Comparison of ENCODE assay signal across 9 mouse cellular contexts in the genomic region with DNA sequence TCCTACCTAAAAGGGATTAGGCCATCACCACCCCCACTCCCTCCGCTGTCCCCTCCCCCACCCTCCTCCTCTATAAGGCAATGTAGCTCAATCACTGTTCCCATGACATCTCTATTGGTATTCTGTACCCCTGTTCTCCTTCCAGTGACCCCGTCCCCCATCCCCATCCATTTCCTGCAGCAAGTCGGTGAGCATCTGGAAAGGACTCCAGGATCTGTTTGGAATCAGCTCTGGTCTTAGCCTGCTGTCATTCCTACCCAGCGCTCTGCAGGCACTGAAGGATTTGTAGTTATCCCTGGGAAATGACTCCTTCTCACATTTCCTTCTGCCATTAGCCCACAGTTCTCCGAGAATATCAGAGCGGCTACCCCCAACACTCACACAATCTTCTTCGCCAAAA. TPM values are rescaled to one million over a fixed set of nuclear protein-coding genes. Genes with fewer than 3 reads are reported as not detected.
DNase-seq lines count a peak whose midpoint lies in the region; ATAC-seq and TF ChIP-seq lines count a peak whose summit lies in the region.
"Had no signal": no experiment of that assay in that cellular context is flagged by ENCODE, and none has a peak within 500 bp of the region (broad histone marks: within the 10 kb centered on the region; RNA-seq: fewer than 3 reads in every experiment).

No protein-coding gene starts in this region.

- no peak for TF ChIP-seq POLR2A in cortical plate, adult 2 months (IDR thresholded peaks at IDR 0.05; ENCODE audit: extremely low read depth, insufficient read depth, low read length)

- no peaks in the 10 kb centered on the region for H3K27me3 ChIP-seq in heart, embryonic 13.5 days (replicated peaks)
- H3K27me3 ChIP-seq in hindbrain, embryonic 12.5 days, result peaks cover 4% of the 10 kb centered on the region; the same call in 1 of the 2 replicates
- H3K27me3 ChIP-seq in midbrain, embryonic 12.5 days, result peaks cover 10% of the 10 kb centered on the region

- no peaks in the 10 kb centered on the region for H3K36me3 ChIP-seq in heart, embryonic 13.5 days
- no peaks in the 10 kb centered on the region for H3K36me3 ChIP-seq in hindbrain, embryonic 12.5 days
- H3K36me3 ChIP-seq in midbrain, embryonic 12.5 days, result no peaks in the 10 kb centered on the region

- WGBS in heart, embryonic 13.5 days, result 16% methylated on average over 7 of the region's 7 CpGs
- WGBS in hindbrain, embryonic 12.5 days, result 25% methylated on average over 7 of the region's 7 CpGs
- 22% methylated on average over 7 of the region's 7 CpGs for WGBS in midbrain, embryonic 12.5 days

- peak overlapping the region; percentile 73 for H3K9ac ChIP-seq in heart, embryonic 13.5 days
- peak overlapping the region; percentile 42; the same call in 1 of the 2 replicates for H3K9ac ChIP-seq in hindbrain, embryonic 12.5 days
- H3K9ac ChIP-seq in midbrain, embryonic 12.5 days (replicated peaks), result peak overlapping the region; percentile 49

- H3K4me3 ChIP-seq in heart, embryonic 13.5 days, result peak overlapping the region; percentile 55
- H3K4me3 ChIP-seq in cortical plate, adult 2 months (ENCODE audit: insufficient read depth, low read length), result peak overlapping the region; percentile 84
- peak overlapping the region; percentile 42 for H3K4me3 ChIP-seq in hindbrain, embryonic 12.5 days
- peak overlapping the region; percentile 49 for H3K4me3 ChIP-seq in midbrain, embryonic 12.5 days

- peak overlapping the region; percentile 68 for H3K4me2 ChIP-seq in heart, embryonic 13.5 days
- peak overlapping the region; percentile 51 for H3K4me2 ChIP-seq in hindbrain, embryonic 12.5 days (replicated peaks)
- H3K4me2 ChIP-seq in midbrain, embryonic 12.5 days (replicated peaks), result peak overlapping the region; percentile 56

- ATAC-seq in heart, embryonic 13.5 days (ENCODE audit: extremely low read depth, insufficient number of reproducible peaks, low FRiP score, low TSS enrichment), result no peak
- ATAC-seq in hindbrain, embryonic 12.5 days (ENCODE audit: low FRiP score), result peak; percentile 40
- 0 out of 2 replicates have a peak, but pooled peaks have one; percentile 19 for ATAC-seq in midbrain, embryonic 12.5 days (ENCODE audit: low FRiP score, low read depth)

- 0 out of 2 replicates have a peak, but pooled peaks cover 5% of the 10 kb centered on the region for H3K4me1 ChIP-seq in heart, embryonic 13.5 days
- H3K4me1 ChIP-seq in cortical plate, adult 2 months (ENCODE audit: control insufficient read depth, insufficient read depth, low read length), result peaks cover 2% of the 10 kb centered on the region; the same call in 1 of the 2 replicates
- H3K4me1 ChIP-seq in hindbrain, embryonic 12.5 days, result no peaks in the 10 kb centered on the region
- H3K4me1 ChIP-seq in midbrain, embryonic 12.5 days, result no peaks in the 10 kb centered on the region

- no peak for TF ChIP-seq CTCF in cortical plate, adult 2 months (IDR thresholded peaks at IDR 0.05; ENCODE audit: extremely low read depth, insufficient read depth, low read length)

- no peak for DNase-seq in heart, adult 11 months
- no peak for DNase-seq in left cerebral cortex, postnatal 36 days (ENCODE audit: low spot score in 2 of 2)
- DNase-seq in adrenal gland, postnatal 36 days, result no peak
- DNase-seq in T-cell, adult 2 months (ENCODE audit: low spot score), result no peak

- H3K9me3 ChIP-seq in heart, embryonic 13.5 days, result no peaks in the 10 kb centered on the region
- no peaks in the 10 kb centered on the region for H3K9me3 ChIP-seq in hindbrain, embryonic 12.5 days (replicated peaks)
- no peaks in the 10 kb centered on the region for H3K9me3 ChIP-seq in midbrain, embryonic 12.5 days

- intact Hi-C loops in left cerebral cortex, postnatal 36 days (cut with DNase I), result no loop called here

- peak overlapping the region; percentile 59 for H3K27ac ChIP-seq in heart, embryonic 13.5 days (replicated peaks)
- H3K27ac ChIP-seq in cortical plate, adult 2 months (ENCODE audit: insufficient read depth, low read length), result peak overlapping the region; percentile 70
- H3K27ac ChIP-seq in hindbrain, embryonic 12.5 days, result no peak overlapping the region
- no peak overlapping the region for H3K27ac ChIP-seq in midbrain, embryonic 12.5 days (replicated peaks)

RNA-seq across cellular contexts. Expression of gene Tceal5, which starts 0.4 kb away (rescaled TPM):
- polyA plus RNA-seq in heart, embryonic 13.5 days (2015; fragmentation: Nextera tagmentation; extraction: Ambion mirVana), result 15.2 and 16.5 TPM in 2 replicates
- polyA plus RNA-seq in cortical plate, adult 2 months (2012; rRNA removed), result 162 and 186 TPM in 2 replicates
- 13.9 and 16.1 TPM in 2 replicates for polyA plus RNA-seq in hindbrain, embryonic 12.5 days (2016; fragmentation: Nextera tagmentation; extraction: Ambion mirVana)
- polyA plus RNA-seq in midbrain, embryonic 12.5 days (2016; fragmentation: Nextera tagmentation; extraction: Ambion mirVana), result 7.6 and 9.3 TPM in 2 replicates
- 100 to 1,000 TPM; 109 to 156 TPM for total RNA-seq in left cerebral cortex, postnatal 36 days (2021)
- total RNA-seq in adrenal gland, postnatal 36 days (2021), result 1 to 10 TPM in 1 of 2 experiments, not detected in 1; 1.8 TPM
- polyA plus RNA-seq: liver, adult 2 months had no signal

RNA-seq across cellular contexts. Expression of gene Tceal7, which starts 11.3 kb away (rescaled TPM):
- polyA plus RNA-seq in heart, embryonic 13.5 days (2015; fragmentation: Nextera tagmentation; extraction: Ambion mirVana), result 12.3 and 15.1 TPM in 2 replicates
- 1.4 and 1.7 TPM in 2 replicates for polyA plus RNA-seq in cortical plate, adult 2 months (2012; rRNA removed)
- polyA plus RNA-seq in hindbrain, embryonic 12.5 days (2016; fragmentation: Nextera tagmentation; extraction: Ambion mirVana), result 2.1 and 7.2 TPM in 2 replicates
- 0.80 and 1.5 TPM in 2 replicates for polyA plus RNA-seq in midbrain, embryonic 12.5 days (2016; fragmentation: Nextera tagmentation; extraction: Ambion mirVana)
- 1 to 10 TPM; 2.3 to 3.2 TPM for total RNA-seq in left cerebral cortex, postnatal 36 days (2021)
- not detected for total RNA-seq in adrenal gland, postnatal 36 days (2021)
- total RNA-seq: liver, adult 2 months had no signal
- polyA plus RNA-seq: liver, adult 2 months had no signal

RNA-seq across cellular contexts. Expression of gene Bex1, which starts 12.1 kb away (rescaled TPM):
- 226 and 272 TPM in 2 replicates for polyA plus RNA-seq in heart, embryonic 13.5 days (2015; fragmentation: Nextera tagmentation; extraction: Ambion mirVana)
- polyA plus RNA-seq in cortical plate, adult 2 months (2012; rRNA removed), result 88.0 and 94.0 TPM in 2 replicates
- polyA plus RNA-seq in hindbrain, embryonic 12.5 days (2016; fragmentation: Nextera tagmentation; extraction: Ambion mirVana), result 100 TPM in 2 replicates
- polyA plus RNA-seq in midbrain, embryonic 12.5 days (2016; fragmentation: Nextera tagmentation; extraction: Ambion mirVana), result 112 and 115 TPM in 2 replicates
- 10 to 100 TPM; 83.6 to 87.9 TPM for total RNA-seq in left cerebral cortex, postnatal 36 days (2021)
- total RNA-seq in adrenal gland, postnatal 36 days (2021), result 10 to 100 TPM in 1 of 2 experiments, 1 to 10 TPM in 1; 9.7 to 14.6 TPM
- total RNA-seq: liver, adult 2 months had no signal
- polyA plus RNA-seq: liver, adult 2 months had no signal

RNA-seq across cellular contexts. Expression of gene Tceal8, which starts 31.1 kb away (rescaled TPM):
- 230 and 260 TPM in 2 replicates for polyA plus RNA-seq in heart, embryonic 13.5 days (2015; fragmentation: Nextera tagmentation; extraction: Ambion mirVana)
- polyA plus RNA-seq in cortical plate, adult 2 months (2012; rRNA removed), result 63.0 and 64.1 TPM in 2 replicates
- polyA plus RNA-seq in hindbrain, embryonic 12.5 days (2016; fragmentation: Nextera tagmentation; extraction: Ambion mirVana), result 168 and 189 TPM in 2 replicates
- polyA plus RNA-seq in midbrain, embryonic 12.5 days (2016; fragmentation: Nextera tagmentation; extraction: Ambion mirVana), result 157 and 164 TPM in 2 replicates
- total RNA-seq in left cerebral cortex, postnatal 36 days (2021), result 10 to 100 TPM; 32.9 to 40.4 TPM
- 10 to 100 TPM; 53.8 to 56.6 TPM for total RNA-seq in adrenal gland, postnatal 36 days (2021)

RNA-seq across cellular contexts. Expression of gene Tceal9, which starts 41.6 kb away (rescaled TPM):
- polyA plus RNA-seq in heart, embryonic 13.5 days (2015; fragmentation: Nextera tagmentation; extraction: Ambion mirVana), result 448 and 526 TPM in 2 replicates
- 104 TPM in 2 replicates for polyA plus RNA-seq in cortical plate, adult 2 months (2012; rRNA removed)
- 411 and 443 TPM in 2 replicates for polyA plus RNA-seq in hindbrain, embryonic 12.5 days (2016; fragmentation: Nextera tagmentation; extraction: Ambion mirVana)
- 373 and 394 TPM in 2 replicates for polyA plus RNA-seq in midbrain, embryonic 12.5 days (2016; fragmentation: Nextera tagmentation; extraction: Ambion mirVana)
- total RNA-seq in left cerebral cortex, postnatal 36 days (2021), result 100 to 1,000 TPM; 112 to 117 TPM
- total RNA-seq in adrenal gland, postnatal 36 days (2021), result 100 to 1,000 TPM; 373 to 421 TPM

Comparison
In these comparisons a context has a peak if more than half of its experiments do, and no peak if none do; other contexts are left out.
1. H3K27ac ChIP-seq: peak in heart, embryonic 13.5 days (single experiment) and cortical plate, adult 2 months (single experiment); none in hindbrain, embryonic 12.5 days (single experiment) and midbrain, embryonic 12.5 days (single experiment).
2. Peak in every context shown above with its lines, with median percentiles within 50 percentile points of each other: H3K4me2 ChIP-seq, H3K4me3 ChIP-seq and H3K9ac ChIP-seq.